Mouse (Mus musculus) kidney, postnatal 0 days (tissue): ENCODE data around the gene Stra6. TPM values are rescaled to one million over a fixed set of nuclear protein-coding genes. Genes with fewer than 3 reads are reported as not detected.

Experiments used
- ATAC-seq: fragments of 200-750 bp; cut with Nextera tagmentation; replicated peaks from 2 replicates; pipeline ENCODE4 v1.8.0; 2017; ENCODE audit warnings: low read depth, moderate number of reproducible peaks, moderate TSS enrichment, moderate library complexity; ENCODE audit not compliant: low FRiP score
- DNase-seq: peaks from one replicate; pipeline ENCODE4 v3.0.0-alpha.2; 2016; ENCODE audit warnings: low spot score
- H3K27ac ChIP-seq: fragments of 300-500 bp; sonication (generic); 2 replicates; pipeline ENCODE4 v1.5.1; 2014; ENCODE audit warnings: mild to moderate bottlenecking
- H3K27me3 ChIP-seq: fragments of 300-500 bp; sonication (generic); 2 replicates; pipeline ENCODE4 v1.6.1; 2014; ENCODE audit warnings: low read length, mixed read lengths; ENCODE audit not compliant: insufficient read depth
- H3K36me3 ChIP-seq: fragments of 300-500 bp; sonication (generic); 2 replicates; pipeline ENCODE4 v1.6.1; 2014; ENCODE audit warnings: low read length, mixed read lengths; ENCODE audit not compliant: insufficient read depth
- H3K4me1 ChIP-seq: fragments of 300-500 bp; sonication (generic); replicated peaks from 2 replicates; pipeline ENCODE4 v1.6.1; 2014; ENCODE audit warnings: antibody characterized with exemption, low read length, mixed read lengths; ENCODE audit not compliant: insufficient read depth
- H3K4me2 ChIP-seq: fragments of 300-500 bp; sonication (generic); 2 replicates; pipeline ENCODE4 v1.6.1; 2014; ENCODE audit warnings: mild to moderate bottlenecking, low read length, moderate library complexity, mixed read lengths
- H3K4me3 ChIP-seq: fragments of 300-500 bp; sonication (generic); replicated peaks from 2 replicates; pipeline ENCODE4 v1.5.1; 2014; ENCODE audit warnings: low read depth, low read length
- H3K9ac ChIP-seq: fragments of 300-500 bp; sonication (generic); 2 replicates; pipeline ENCODE4 v1.6.1; 2014; ENCODE audit warnings: low read depth, low read length
- H3K9me3 ChIP-seq: fragments of 300-500 bp; sonication (generic); replicated peaks from 2 replicates; pipeline ENCODE4 v1.6.1; 2016; ENCODE audit warnings: low read length, inconsistent platforms, mixed read lengths
- CTCF ChIP-seq: IDR thresholded peaks from 2 replicates; pipeline ENCODE4 v1.5.1; 2016; ENCODE audit warnings: antibody characterized with exemption, low read depth, mild to moderate bottlenecking, moderate library complexity
- WGBS: fragments of 180-500 bp; shearing (Covaris S2); extraction: QIAGEN DNeasy Blood & Tissue Kit; methylation state at CpG from one replicate; pipeline ENCODE4 v1.1.7; 2014; 5-methylcytosine and 5-hydroxymethylcytosine counted together
- polyA plus RNA-seq: library from polyadenylated mRNA; unstranded; fragments of >200 nt; fragmentation: Nextera tagmentation; extraction: Ambion mirVana; gene quantifications from 2 replicates; pipeline ENCODE4 v1.2.1, GENCODE M21; 2015

Stra6 gene
- polyA plus RNA-seq, 1 experiment from 2014 or later = 12.2 TPM

DNA sequence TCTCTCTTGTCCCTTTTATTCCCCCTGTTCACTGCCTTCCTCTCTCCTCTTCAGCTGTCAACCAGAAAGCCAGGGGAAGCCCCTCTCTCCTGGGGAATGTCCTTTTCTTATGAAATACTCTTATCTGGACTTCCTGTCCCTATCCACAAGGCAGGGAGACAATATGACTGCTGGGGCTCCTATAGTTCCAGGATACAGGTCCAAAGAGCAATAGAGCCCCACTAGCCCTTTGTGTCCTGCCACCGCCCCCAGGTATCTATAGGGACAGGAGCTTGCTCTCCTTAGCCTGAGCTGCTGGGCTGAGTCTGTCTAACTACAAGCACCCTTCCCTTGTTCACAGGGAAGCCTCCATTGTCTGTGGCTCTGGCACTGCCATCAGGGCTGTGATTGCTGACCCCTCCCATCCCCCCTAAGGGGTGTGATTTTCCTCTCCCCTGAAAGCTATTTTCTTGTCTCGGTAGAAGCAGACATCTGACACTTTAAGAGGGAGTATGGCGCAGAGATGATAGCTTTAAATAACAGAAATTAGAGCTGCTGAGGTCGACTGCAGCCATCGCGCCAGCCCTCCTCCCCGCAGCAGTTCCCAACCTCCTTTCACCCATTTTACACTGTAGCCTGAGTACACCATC, 51.8 kb downstream of the Stra6 start:
- 36% methylated on average over 7 of the region's 7 CpGs for WGBS
- H3K4me1 ChIP-seq = peaks cover 36% of the 10 kb centered on the region
- no peak overlapping the region for H3K4me3 ChIP-seq
- H3K36me3 ChIP-seq = no peaks in the 10 kb centered on the region
- no peak overlapping the region for H3K9ac ChIP-seq
- H3K27me3 ChIP-seq = no peaks in the 10 kb centered on the region
- ATAC-seq (no peak), DNase-seq (no peak)
- no peaks in the 10 kb centered on the region for H3K9me3 ChIP-seq
- no peak overlapping the region for H3K27ac ChIP-seq
- no peak for TF ChIP-seq CTCF
- no peak overlapping the region for H3K4me2 ChIP-seq

DNA sequence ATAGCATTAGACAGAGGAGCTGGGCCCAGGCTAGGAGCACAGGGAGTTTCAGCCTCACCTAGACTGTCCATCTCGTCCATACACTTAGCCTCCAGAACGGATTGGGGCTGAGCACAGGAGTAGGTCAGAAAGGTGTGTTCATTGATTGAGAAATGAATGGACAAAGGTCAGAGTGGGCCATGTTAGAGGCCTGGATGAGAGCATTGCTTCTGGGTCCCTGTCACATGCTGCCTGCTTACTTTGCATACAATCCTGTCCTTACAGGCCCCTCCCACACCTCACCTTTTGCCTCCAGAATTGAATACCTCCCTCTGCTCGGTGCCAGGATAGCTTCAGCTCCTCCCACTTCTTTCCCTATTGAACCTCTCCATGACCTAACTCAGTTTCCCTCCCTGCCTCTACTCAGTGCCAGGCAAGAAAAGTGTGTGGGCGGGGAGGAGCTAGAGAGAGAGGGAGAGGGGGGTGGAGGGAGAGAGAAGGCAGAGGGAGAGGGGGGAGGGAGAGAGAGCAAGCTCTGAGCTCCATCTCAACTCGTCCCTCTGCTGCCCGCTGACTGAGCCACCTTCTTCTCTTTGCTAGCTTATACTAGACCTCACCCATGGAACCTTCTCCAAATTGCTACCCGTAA, 52.5 kb downstream of the Stra6 start:
- Histone ChIP-seq H3K4me1 (peaks cover 36% of the 10 kb centered on the region), H3K9ac (no peak overlapping the region), H3K9me3 (no peaks in the 10 kb centered on the region), H3K27me3 (no peaks in the 10 kb centered on the region), H3K36me3 (no peaks in the 10 kb centered on the region), H3K27ac (no peak overlapping the region), H3K4me3 (no peak overlapping the region), H3K4me2 (no peak overlapping the region)
- no peak for DNase-seq
- ATAC-seq = peak; percentile 29; the same call in 1 of the 2 replicates
- 55% methylated on average over 7 of the region's 7 CpGs for WGBS
- TF ChIP-seq CTCF = no peak

DNA sequence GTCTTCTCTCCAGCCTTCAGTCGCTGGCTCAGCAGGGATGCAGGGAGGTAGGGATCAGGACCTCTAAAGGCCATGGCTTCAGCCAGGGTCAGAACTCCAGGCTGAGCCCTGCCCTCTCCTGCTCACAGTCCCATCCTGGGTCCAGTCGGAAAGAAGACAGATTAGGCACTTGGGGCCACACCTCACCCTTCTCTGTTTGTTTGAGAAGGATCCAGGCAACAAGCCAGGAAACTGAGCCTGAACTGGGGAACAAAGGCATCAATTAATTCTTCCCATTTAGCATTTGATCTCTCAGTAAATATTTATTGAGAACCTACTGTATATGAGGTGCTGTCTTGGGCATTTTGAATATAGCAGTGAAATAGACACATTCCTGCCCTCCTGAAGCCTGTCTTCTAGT, 55.1 kb downstream of the Stra6 start, which contains the start of gene Ccdc33:
Gene Ccdc33, minus strand, starts transcription at position 153 of the 400 bp plus-strand sequence.
- WGBS = 34% methylated on average over 2 of the region's 2 CpGs
- Histone ChIP-seq H3K27me3 (no peaks in the 10 kb centered on the region), H3K4me2 (no peak within 1 kb of the TSS), H3K4me3 (no peak within 1 kb of the TSS), H3K4me1 (peaks cover 19% of the 10 kb centered on the region), H3K9me3 (no peaks in the 10 kb centered on the region), H3K9ac (no peak within 1 kb of the TSS), H3K27ac (no peak within 1 kb of the TSS), H3K36me3 (no peaks in the 10 kb centered on the region)
- DNase-seq (no peak), ATAC-seq (no peak)
- TF ChIP-seq CTCF = no peak

DNA sequence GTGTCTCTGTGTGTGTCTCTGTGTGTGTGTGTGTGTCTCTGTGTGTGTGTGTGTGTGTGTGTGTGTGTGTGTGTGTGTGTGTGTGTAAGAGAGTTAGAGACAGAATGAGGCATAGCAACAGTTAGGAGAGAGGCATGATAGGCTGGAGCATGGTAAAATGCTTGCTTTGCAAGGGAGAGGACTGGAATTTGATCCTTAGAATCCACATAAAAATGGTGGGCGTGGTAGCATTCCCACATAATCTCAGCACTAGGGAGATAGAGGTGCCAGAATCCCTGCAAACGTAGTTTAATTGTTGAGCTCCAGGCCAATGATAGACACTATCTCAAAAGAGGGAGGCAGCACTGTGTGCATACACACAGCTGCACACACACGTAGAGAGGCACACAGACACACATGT, 61.5 kb downstream of the Stra6 start:
- H3K4me2 ChIP-seq = no peak overlapping the region
- no peak overlapping the region for H3K27ac ChIP-seq
- TF ChIP-seq CTCF = no peak
- H3K27me3 ChIP-seq = no peaks in the 10 kb centered on the region
- H3K4me1 ChIP-seq = peaks cover 8% of the 10 kb centered on the region; the same call in 1 of the 2 replicates
- ATAC-seq (no peak), DNase-seq (no peak)
- no peaks in the 10 kb centered on the region for H3K9me3 ChIP-seq
- H3K36me3 ChIP-seq = no peaks in the 10 kb centered on the region
- no peak overlapping the region for H3K4me3 ChIP-seq
- 27% methylated on average over 3 of the region's 3 CpGs for WGBS
- H3K9ac ChIP-seq = no peak overlapping the region

DNA sequence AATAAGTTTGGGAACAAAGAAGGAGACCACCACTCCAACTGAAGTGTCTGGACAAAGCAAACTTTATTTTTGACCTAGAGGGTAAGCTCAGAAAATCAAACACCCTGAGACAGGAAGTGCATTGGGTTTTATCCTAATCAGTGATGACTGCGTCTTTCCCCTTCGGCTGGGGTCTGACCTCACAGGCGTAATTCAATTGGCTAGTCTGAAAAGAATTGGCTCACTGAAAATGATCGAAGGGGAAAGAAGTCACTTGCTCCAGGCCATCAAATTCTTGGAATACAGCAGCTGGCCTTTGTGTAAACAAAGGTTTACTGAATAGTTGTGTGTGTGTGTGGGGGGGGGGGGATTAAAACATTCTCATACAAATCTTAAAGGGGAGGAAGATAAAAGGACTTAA, 62.2 kb downstream of the Stra6 start:
- 35% methylated on average over 4 of the region's 4 CpGs for WGBS
- H3K27ac ChIP-seq = no peak overlapping the region
- no peaks in the 10 kb centered on the region for H3K9me3 ChIP-seq
- no peak for DNase-seq
- no peak overlapping the region for H3K9ac ChIP-seq
- peaks cover 8% of the 10 kb centered on the region for H3K4me1 ChIP-seq
- H3K4me3 ChIP-seq = no peak overlapping the region
- H3K36me3 ChIP-seq = no peaks in the 10 kb centered on the region
- ATAC-seq = no peak
- no peak overlapping the region for H3K4me2 ChIP-seq
- TF ChIP-seq CTCF = no peak
- H3K27me3 ChIP-seq = no peaks in the 10 kb centered on the region

DNA sequence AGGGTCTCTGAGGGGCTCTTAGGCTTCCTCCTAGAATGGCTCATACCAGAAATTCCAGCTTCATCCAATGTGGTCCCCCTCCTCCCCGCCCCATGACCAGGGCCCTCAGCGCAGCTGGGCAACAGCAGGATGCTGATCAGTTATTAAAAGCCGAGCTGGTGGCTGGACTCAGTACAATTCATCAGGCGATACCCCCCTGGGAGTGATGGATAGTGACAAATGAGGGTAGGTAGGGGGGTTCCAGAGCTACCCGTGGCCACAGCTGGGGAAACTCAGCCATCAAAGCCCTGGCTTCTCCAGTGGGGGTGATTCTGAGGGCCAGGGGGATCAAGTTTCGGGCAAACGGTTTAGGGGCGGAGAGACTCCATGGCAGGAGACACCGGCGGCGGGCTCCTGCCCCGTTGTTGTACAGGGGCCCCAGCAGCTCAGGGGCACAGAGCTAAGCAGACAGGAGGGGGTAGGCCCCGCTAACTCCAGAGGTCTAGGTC, 65.4 kb downstream of the Stra6 start:
- H3K4me3 ChIP-seq = no peak overlapping the region
- no peaks in the 10 kb centered on the region for H3K36me3 ChIP-seq
- peaks cover 20% of the 10 kb centered on the region for H3K4me1 ChIP-seq
- H3K4me2 ChIP-seq = peak overlapping the region; percentile 29; the same call in 1 of the 2 replicates
- no peak; the same call in 1 of the 2 replicates for ATAC-seq
- DNase-seq = no peak
- peak overlapping the region; percentile 32; the same call in 1 of the 2 replicates for H3K27ac ChIP-seq
- H3K9ac ChIP-seq = peak overlapping the region; percentile 15; the same call in 1 of the 2 replicates
- 13% methylated on average over 13 of the region's 13 CpGs for WGBS
- TF ChIP-seq CTCF = no peak
- no peaks in the 10 kb centered on the region for H3K27me3 ChIP-seq
- H3K9me3 ChIP-seq = no peaks in the 10 kb centered on the region
